Mouse (Mus musculus) stomach, embryonic 16.5 days (tissue): ENCODE data around the gene Iglon5. TPM values are rescaled to one million over a fixed set of nuclear protein-coding genes. Genes with fewer than 3 reads are reported as not detected.
A peak's percentile ranks its signal among the peaks of the same experiment; 100 is the strongest.

Experiments used
- ATAC-seq: fragments of 200-750 bp; cut with Nextera tagmentation; 2 replicates; pipeline ENCODE4 v1.8.0; 2017; ENCODE audit warnings: moderate number of reproducible peaks, moderate TSS enrichment; ENCODE audit not compliant: insufficient read depth, low FRiP score
- H3K27ac ChIP-seq: fragments of 300-500 bp; sonication (generic); 2 replicates; pipeline ENCODE4 v1.5.1; 2014; ENCODE audit warnings: low read length
- H3K27me3 ChIP-seq: fragments of 300-500 bp; sonication (generic); 2 replicates; pipeline ENCODE4 v1.6.1; 2014; ENCODE audit warnings: low read length, control low read depth, mixed read lengths; ENCODE audit not compliant: control insufficient read depth, insufficient read depth
- H3K36me3 ChIP-seq: fragments of 300-500 bp; sonication (generic); 2 replicates; pipeline ENCODE4 v1.6.1; 2014; ENCODE audit warnings: low read length; ENCODE audit not compliant: control insufficient read depth, insufficient read depth
- H3K4me1 ChIP-seq: fragments of 300-500 bp; sonication (generic); 2 replicates; pipeline ENCODE4 v1.6.1; 2014; ENCODE audit warnings: low read length, control low read depth, mixed read lengths; ENCODE audit not compliant: control insufficient read depth, insufficient read depth
- H3K4me2 ChIP-seq: fragments of 300-500 bp; sonication (generic); 2 replicates; pipeline ENCODE4 v1.6.1; 2014; ENCODE audit warnings: low read depth, low read length, mixed read lengths
- H3K4me3 ChIP-seq: fragments of 300-500 bp; sonication (generic); replicated peaks from 2 replicates; pipeline ENCODE4 v1.5.1; 2014; ENCODE audit warnings: mild to moderate bottlenecking, low read length
- H3K9ac ChIP-seq: fragments of 300-500 bp; sonication (generic); 2 replicates; pipeline ENCODE4 v1.6.1; 2014; ENCODE audit warnings: low read length
- H3K9me3 ChIP-seq: fragments of 300-500 bp; sonication (generic); replicated peaks from 2 replicates; pipeline ENCODE4 v1.6.1; 2016; ENCODE audit warnings: low read length, control low read depth; ENCODE audit not compliant: control insufficient read depth
- WGBS: fragments of 180-500 bp; shearing (Covaris S2); extraction: QIAGEN DNeasy Blood & Tissue Kit; methylation state at CpG from one replicate; pipeline ENCODE4 v1.1.7; 2014; 5-methylcytosine and 5-hydroxymethylcytosine counted together
- polyA plus RNA-seq: library from polyadenylated mRNA; unstranded; fragments of >200 nt; fragmentation: Nextera tagmentation; extraction: Ambion mirVana; gene quantifications from 2 replicates; pipeline ENCODE4 v1.2.1, GENCODE M21; 2015

Iglon5 gene
- polyA plus RNA-seq, 1 experiment from 2014 or later, result 0.39 TPM

- Histone ChIP-seq H3K4me1 (no peaks in the 10 kb centered on the region), H3K27ac (no peak overlapping the region), H3K36me3 (no peaks in the 10 kb centered on the region), H3K4me3 (no peak overlapping the region), H3K27me3 (no peaks in the 10 kb centered on the region), H3K4me2 (no peak overlapping the region), H3K9me3 (no peaks in the 10 kb centered on the region), H3K9ac (no peak overlapping the region)
- WGBS, result 37% methylated on average over 4 of the region's 4 CpGs
- ATAC-seq, result no peak
Observed at GRCm38 (mm10) chr7:43511707-43512478, 22.0 kb upstream of the Iglon5 start.

- peaks cover 8% of the 10 kb centered on the region; the same call in 1 of the 2 replicates for H3K9me3 ChIP-seq
- 15% methylated on average over 21 of the region's 21 CpGs for WGBS
- no peaks in the 10 kb centered on the region for H3K4me1 ChIP-seq
- no peak overlapping the region for H3K9ac ChIP-seq
- no peak overlapping the region for H3K4me3 ChIP-seq
- H3K4me2 ChIP-seq, result no peak overlapping the region
- H3K36me3 ChIP-seq, result no peaks in the 10 kb centered on the region
- 0 out of 2 replicates have a peak, but pooled peaks have one; percentile 10 for ATAC-seq
- H3K27ac ChIP-seq, result no peak overlapping the region
- no peaks in the 10 kb centered on the region; the same call in 1 of the 2 replicates for H3K27me3 ChIP-seq
Observed at GRCm38 (mm10) chr7:43495343-43496021, 5.6 kb upstream of the Iglon5 start.

DNA sequence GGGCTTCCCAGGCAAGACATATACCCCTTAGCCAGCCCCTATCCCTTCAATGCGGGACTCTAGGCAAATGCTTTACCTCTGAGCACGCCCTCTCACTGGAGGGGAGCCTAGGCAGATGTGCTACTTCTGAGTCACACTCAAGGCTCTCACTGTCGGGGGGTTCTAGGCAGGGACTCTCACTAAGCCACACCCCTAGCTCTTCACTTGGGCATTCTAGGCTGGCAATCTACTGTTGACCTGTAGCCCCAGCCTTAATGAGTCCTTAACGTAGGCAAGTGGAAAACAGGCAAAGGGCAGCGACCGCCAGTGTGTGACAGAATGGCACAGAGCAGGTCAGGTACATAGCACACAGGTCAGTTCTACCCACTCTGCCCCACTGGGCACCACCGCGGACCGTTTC, 986 bp upstream of the Iglon5 start:
- no peak overlapping the region for H3K4me2 ChIP-seq
- H3K27ac ChIP-seq, result no peak overlapping the region
- H3K9me3 ChIP-seq, result no peaks in the 10 kb centered on the region
- WGBS, result 57% methylated on average over 9 of the region's 9 CpGs
- H3K36me3 ChIP-seq, result no peaks in the 10 kb centered on the region
- no peak for ATAC-seq
- H3K27me3 ChIP-seq, result no peaks in the 10 kb centered on the region; the same call in 1 of the 2 replicates
- H3K4me1 ChIP-seq, result no peaks in the 10 kb centered on the region; the same call in 1 of the 2 replicates
- no peak overlapping the region for H3K9ac ChIP-seq
- H3K4me3 ChIP-seq, result no peak overlapping the region

GRCm38 (mm10) chr7:43490182-43490584, 308 bp upstream of the Iglon5 start:
- Histone ChIP-seq H3K27me3 (no peaks in the 10 kb centered on the region; the same call in 1 of the 2 replicates), H3K9me3 (no peaks in the 10 kb centered on the region), H3K4me3 (peak overlapping the region; percentile 48), H3K9ac (peak overlapping the region; percentile 68), H3K4me2 (peak overlapping the region; percentile 67), H3K27ac (no peak overlapping the region), H3K4me1 (no peaks in the 10 kb centered on the region; the same call in 1 of the 2 replicates), H3K36me3 (no peaks in the 10 kb centered on the region)
- 2% methylated on average over 13 of the region's 13 CpGs for WGBS
- ATAC-seq, result peak; percentile 79

GRCm38 (mm10) chr7:43488646-43489045, 1.2 kb downstream of the Iglon5 start:
- Histone ChIP-seq H3K4me1 (no peaks in the 10 kb centered on the region; the same call in 1 of the 2 replicates), H3K9ac (no peak overlapping the region), H3K4me3 (no peak overlapping the region), H3K4me2 (no peak overlapping the region), H3K27ac (no peak overlapping the region), H3K27me3 (no peaks in the 10 kb centered on the region), H3K36me3 (no peaks in the 10 kb centered on the region), H3K9me3 (no peaks in the 10 kb centered on the region)
- no peak for ATAC-seq
- WGBS, result 37% methylated on average over 5 of the region's 5 CpGs

- Histone ChIP-seq H3K9me3 (no peaks in the 10 kb centered on the region), H3K4me1 (no peaks in the 10 kb centered on the region), H3K36me3 (no peaks in the 10 kb centered on the region), H3K27me3 (0 out of 2 replicates have a peak, but pooled peaks cover 3% of the 10 kb centered on the region), H3K4me3 (no peak overlapping the region), H3K27ac (no peak overlapping the region), H3K9ac (no peak overlapping the region), H3K4me2 (no peak overlapping the region)
- no peak for ATAC-seq
- WGBS, result 9% methylated on average over 10 of the region's 10 CpGs
Observed at GRCm38 (mm10) chr7:43483236-43483635, 6.6 kb downstream of the Iglon5 start.

DNA sequence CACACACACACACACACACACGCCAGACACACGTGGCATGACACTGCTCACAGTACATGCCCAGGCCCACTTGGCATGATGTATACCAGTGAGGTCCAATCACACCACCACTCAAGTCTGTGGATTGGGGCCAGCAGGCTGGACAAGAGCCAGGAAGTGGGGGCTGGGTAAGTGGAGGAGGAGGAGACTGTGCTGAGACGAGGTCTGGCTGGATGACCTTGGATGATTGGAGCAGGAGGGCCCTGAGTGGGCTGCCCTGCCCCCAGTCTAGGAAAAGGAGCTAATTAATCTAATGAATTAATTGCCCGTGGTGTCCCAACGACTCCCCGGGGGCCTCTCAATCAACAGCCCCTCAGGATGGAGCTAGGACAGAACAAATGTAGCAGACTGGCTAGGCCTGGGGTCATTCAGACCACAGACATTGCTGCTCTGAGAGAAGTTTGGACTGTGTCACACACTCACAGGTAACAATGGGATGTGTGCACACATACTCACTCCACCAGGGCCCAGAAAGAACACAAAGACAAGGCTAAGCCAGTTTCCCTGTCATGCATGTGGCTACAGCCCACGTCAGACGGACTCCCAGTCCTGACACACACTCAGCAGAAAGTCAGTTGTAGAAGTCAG, 7.7 kb downstream of the Iglon5 start:
- 0 out of 2 replicates have a peak, but pooled peaks have one; percentile 31 for ATAC-seq
- Histone ChIP-seq H3K9me3 (no peaks in the 10 kb centered on the region), H3K4me1 (no peaks in the 10 kb centered on the region), H3K36me3 (no peaks in the 10 kb centered on the region), H3K9ac (no peak overlapping the region), H3K4me3 (no peak overlapping the region), H3K27ac (no peak overlapping the region), H3K27me3 (peaks cover 9% of the 10 kb centered on the region; the same call in 1 of the 2 replicates), H3K4me2 (no peak overlapping the region)
- 59% methylated on average over 8 of the region's 8 CpGs for WGBS

GRCm38 (mm10) chr7:43481191-43481590, 8.7 kb downstream of the Iglon5 start:
- no peak overlapping the region for H3K4me3 ChIP-seq
- no peak overlapping the region for H3K27ac ChIP-seq
- H3K4me2 ChIP-seq, result no peak overlapping the region
- no peak for ATAC-seq
- no peaks in the 10 kb centered on the region for H3K36me3 ChIP-seq
- no peak overlapping the region for H3K9ac ChIP-seq
- peaks cover 19% of the 10 kb centered on the region for H3K27me3 ChIP-seq
- WGBS, result 61% methylated on average over 3 of the region's 3 CpGs
- no peaks in the 10 kb centered on the region for H3K4me1 ChIP-seq
- no peaks in the 10 kb centered on the region for H3K9me3 ChIP-seq

DNA sequence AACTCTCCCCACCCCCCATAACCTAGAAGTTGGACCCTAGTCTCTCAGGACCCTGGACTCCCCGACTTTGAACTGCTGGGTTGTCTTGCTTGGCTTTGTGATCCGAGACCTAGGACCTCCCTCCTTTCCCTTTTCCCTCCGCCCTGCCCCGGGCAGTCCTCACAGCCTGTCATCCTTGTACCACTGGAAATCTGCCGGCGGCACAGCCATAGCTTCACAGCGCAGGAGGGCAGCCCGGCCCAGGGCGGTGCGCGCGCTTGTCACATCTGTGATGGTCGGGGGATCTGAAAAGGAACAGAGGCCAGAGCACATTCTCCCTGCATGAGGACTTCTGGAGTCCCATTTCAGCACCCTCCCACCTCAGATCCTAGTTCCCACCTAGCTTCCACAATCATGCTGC, 13.5 kb downstream of the Iglon5 start:
- no peak for ATAC-seq
- 9% methylated on average over 13 of the region's 13 CpGs for WGBS
- no peak overlapping the region for H3K4me3 ChIP-seq
- H3K36me3 ChIP-seq, result no peaks in the 10 kb centered on the region
- H3K9ac ChIP-seq, result no peak overlapping the region
- H3K27ac ChIP-seq, result no peak overlapping the region
- peaks cover 30% of the 10 kb centered on the region for H3K27me3 ChIP-seq
- no peaks in the 10 kb centered on the region for H3K9me3 ChIP-seq
- H3K4me2 ChIP-seq, result no peak overlapping the region
- H3K4me1 ChIP-seq, result no peaks in the 10 kb centered on the region
